Mouse (Mus musculus): ENCODE measurements around the gene Tent5b. TPM values are rescaled to one million over a fixed set of nuclear protein-coding genes. Genes with fewer than 3 reads are reported as not detected.

The Tent5b gene
- polyA plus RNA-seq, 1 experiment from 2014 or later, result 0.09 TPM

- H3K27me3 ChIP-seq (replicated peaks; ENCODE audit: control insufficient read depth, insufficient read depth, low read length), result peaks cover 22% of the 10 kb centered on the region; the same call in 1 of the 2 replicates
- no peaks in the 10 kb centered on the region for H3K9me3 ChIP-seq (ENCODE audit: control insufficient read depth, low read length)
- H3K4me1 ChIP-seq (replicated peaks; ENCODE audit: control insufficient read depth, insufficient read depth, low read length), result peaks cover 8% of the 10 kb centered on the region; the same call in 1 of the 2 replicates
- no peak overlapping the region for H3K9ac ChIP-seq (replicated peaks; ENCODE audit: low read depth, low read length)
- no peak overlapping the region for H3K4me2 ChIP-seq (ENCODE audit: low read length)
- ATAC-seq, result no peak
- 86% methylated on average over 3 of the region's 3 CpGs for WGBS
- no peak overlapping the region for H3K4me3 ChIP-seq (replicated peaks; ENCODE audit: low read length)
- H3K36me3 ChIP-seq (ENCODE audit: control insufficient read depth, insufficient read depth), result no peaks in the 10 kb centered on the region
- H3K27ac ChIP-seq (ENCODE audit: low read length), result no peak overlapping the region
Observed at GRCm38 (mm10) chr4:133482479-133482878, 2.5 kb downstream of the Tent5b start.

GRCm38 (mm10) chr4:133484266-133485025, 4.5 kb downstream of the Tent5b start:
- WGBS, result 16% methylated on average over 22 of the region's 22 CpGs
- ATAC-seq, result no peak
- Histone ChIP-seq H3K9me3 (ENCODE audit: control insufficient read depth, low read length) (no peaks in the 10 kb centered on the region), H3K4me3 (replicated peaks; ENCODE audit: low read length) (no peak overlapping the region), H3K27me3 (replicated peaks; ENCODE audit: control insufficient read depth, insufficient read depth, low read length) (peaks cover 19% of the 10 kb centered on the region; the same call in 1 of the 2 replicates), H3K9ac (replicated peaks; ENCODE audit: low read depth, low read length) (no peak overlapping the region), H3K27ac (ENCODE audit: low read length) (no peak overlapping the region), H3K36me3 (ENCODE audit: control insufficient read depth, insufficient read depth) (no peaks in the 10 kb centered on the region), H3K4me2 (ENCODE audit: low read length) (no peak overlapping the region), H3K4me1 (replicated peaks; ENCODE audit: control insufficient read depth, insufficient read depth, low read length) (peaks cover 7% of the 10 kb centered on the region; the same call in 1 of the 2 replicates)

GRCm38 (mm10) chr4:133485691-133486425, 5.9 kb downstream of the Tent5b start:
- Histone ChIP-seq H3K27me3 (replicated peaks; ENCODE audit: control insufficient read depth, insufficient read depth, low read length) (peaks cover 11% of the 10 kb centered on the region; the same call in 1 of the 2 replicates), H3K4me2 (ENCODE audit: low read length) (no peak overlapping the region), H3K9ac (replicated peaks; ENCODE audit: low read depth, low read length) (no peak overlapping the region), H3K4me3 (replicated peaks; ENCODE audit: low read length) (no peak overlapping the region), H3K36me3 (ENCODE audit: control insufficient read depth, insufficient read depth) (no peaks in the 10 kb centered on the region), H3K4me1 (replicated peaks; ENCODE audit: control insufficient read depth, insufficient read depth, low read length) (no peaks in the 10 kb centered on the region; the same call in 1 of the 2 replicates), H3K27ac (ENCODE audit: low read length) (no peak overlapping the region), H3K9me3 (ENCODE audit: control insufficient read depth, low read length) (no peaks in the 10 kb centered on the region)
- no peak for ATAC-seq
- 93% methylated on average over 28 of the region's 28 CpGs for WGBS

- Histone ChIP-seq H3K27ac (ENCODE audit: low read length) (no peak overlapping the region), H3K9me3 (ENCODE audit: control insufficient read depth, low read length) (no peaks in the 10 kb centered on the region), H3K27me3 (replicated peaks; ENCODE audit: control insufficient read depth, insufficient read depth, low read length) (peaks cover 5% of the 10 kb centered on the region; the same call in 1 of the 2 replicates), H3K9ac (replicated peaks; ENCODE audit: low read depth, low read length) (no peak overlapping the region), H3K4me2 (ENCODE audit: low read length) (no peak overlapping the region), H3K4me1 (replicated peaks; ENCODE audit: control insufficient read depth, insufficient read depth, low read length) (no peaks in the 10 kb centered on the region; the same call in 1 of the 2 replicates), H3K4me3 (replicated peaks; ENCODE audit: low read length) (no peak overlapping the region), H3K36me3 (ENCODE audit: control insufficient read depth, insufficient read depth) (no peaks in the 10 kb centered on the region)
- no peak for ATAC-seq
- WGBS, result 95% methylated on average over 26 of the region's 26 CpGs
Observed at GRCm38 (mm10) chr4:133486673-133487357, 6.9 kb downstream of the Tent5b start.

GRCm38 (mm10) chr4:133488619-133489392, 8.9 kb downstream of the Tent5b start:
- 0 out of 2 replicates have a peak, but pooled peaks cover 3% of the 10 kb centered on the region for H3K27me3 ChIP-seq (replicated peaks; ENCODE audit: control insufficient read depth, insufficient read depth, low read length)
- no peak overlapping the region for H3K4me2 ChIP-seq (ENCODE audit: low read length)
- no peak for ATAC-seq
- no peaks in the 10 kb centered on the region for H3K9me3 ChIP-seq (ENCODE audit: control insufficient read depth, low read length)
- H3K4me1 ChIP-seq (replicated peaks; ENCODE audit: control insufficient read depth, insufficient read depth, low read length), result no peaks in the 10 kb centered on the region; the same call in 1 of the 2 replicates
- no peak overlapping the region for H3K27ac ChIP-seq (ENCODE audit: low read length)
- H3K4me3 ChIP-seq (replicated peaks; ENCODE audit: low read length), result no peak overlapping the region
- no peak overlapping the region for H3K9ac ChIP-seq (replicated peaks; ENCODE audit: low read depth, low read length)
- WGBS, result 89% methylated on average over 20 of the region's 20 CpGs
- no peaks in the 10 kb centered on the region for H3K36me3 ChIP-seq (ENCODE audit: control insufficient read depth, insufficient read depth)

GRCm38 (mm10) chr4:133489489-133490245, 9.7 kb downstream of the Tent5b start:
- no peak for ATAC-seq
- H3K4me1 ChIP-seq (replicated peaks; ENCODE audit: control insufficient read depth, insufficient read depth, low read length), result peaks cover 5% of the 10 kb centered on the region; the same call in 1 of the 2 replicates
- no peaks in the 10 kb centered on the region for H3K9me3 ChIP-seq (ENCODE audit: control insufficient read depth, low read length)
- no peaks in the 10 kb centered on the region; the same call in 1 of the 2 replicates for H3K27me3 ChIP-seq (replicated peaks; ENCODE audit: control insufficient read depth, insufficient read depth, low read length)
- no peak overlapping the region for H3K4me2 ChIP-seq (ENCODE audit: low read length)
- no peaks in the 10 kb centered on the region for H3K36me3 ChIP-seq (ENCODE audit: control insufficient read depth, insufficient read depth)
- H3K27ac ChIP-seq (ENCODE audit: low read length), result no peak overlapping the region
- H3K9ac ChIP-seq (replicated peaks; ENCODE audit: low read depth, low read length), result no peak overlapping the region
- H3K4me3 ChIP-seq (replicated peaks; ENCODE audit: low read length), result no peak overlapping the region
- WGBS, result 63% methylated on average over 4 of the region's 4 CpGs

- ATAC-seq, result no peak
- peaks cover 12% of the 10 kb centered on the region for H3K4me1 ChIP-seq (replicated peaks; ENCODE audit: control insufficient read depth, insufficient read depth, low read length)
- peaks cover 14% of the 10 kb centered on the region for H3K27me3 ChIP-seq (replicated peaks; ENCODE audit: control insufficient read depth, insufficient read depth, low read length)
- WGBS, result 48% methylated on average over 10 of the region's 10 CpGs
- no peaks in the 10 kb centered on the region for H3K36me3 ChIP-seq (ENCODE audit: control insufficient read depth, insufficient read depth)
- no peak overlapping the region for H3K27ac ChIP-seq (ENCODE audit: low read length)
- H3K9ac ChIP-seq (replicated peaks; ENCODE audit: low read depth, low read length), result no peak overlapping the region
- no peak overlapping the region for H3K4me3 ChIP-seq (replicated peaks; ENCODE audit: low read length)
- H3K4me2 ChIP-seq (ENCODE audit: low read length), result no peak overlapping the region
- H3K9me3 ChIP-seq (ENCODE audit: control insufficient read depth, low read length), result no peaks in the 10 kb centered on the region
Observed at GRCm38 (mm10) chr4:133491800-133492199, 11.9 kb downstream of the Tent5b start.

GRCm38 (mm10) chr4:133493895-133494294, 14.0 kb downstream of the Tent5b start:
- Histone ChIP-seq H3K27ac (ENCODE audit: low read length) (no peak overlapping the region), H3K9ac (replicated peaks; ENCODE audit: low read depth, low read length) (peak overlapping the region; percentile 5; the same call in 1 of the 2 replicates), H3K27me3 (replicated peaks; ENCODE audit: control insufficient read depth, insufficient read depth, low read length) (peaks cover 26% of the 10 kb centered on the region), H3K4me1 (replicated peaks; ENCODE audit: control insufficient read depth, insufficient read depth, low read length) (peaks cover 26% of the 10 kb centered on the region), H3K4me3 (replicated peaks; ENCODE audit: low read length) (peak overlapping the region; percentile 32), H3K36me3 (ENCODE audit: control insufficient read depth, insufficient read depth) (no peaks in the 10 kb centered on the region), H3K4me2 (ENCODE audit: low read length) (peak overlapping the region; percentile 59), H3K9me3 (ENCODE audit: control insufficient read depth, low read length) (no peaks in the 10 kb centered on the region)
- no peak for ATAC-seq
- WGBS, result 26% methylated on average over 9 of the region's 12 CpGs

Data from forebrain, embryonic 16.5 days (tissue).